Mouse (Mus musculus): ENCODE data around the gene Kansl1.

GRCm38 (mm10) chr11:104320511-104320910, 148.2 kb downstream of the Kansl1 start:
- TF ChIP-seq CTCF (IDR thresholded peaks at IDR 0.05; ENCODE audit: low read depth) (no peak), EP300 (IDR thresholded peaks at IDR 0.05; ENCODE audit: low read depth) (no peak)

All from liver, postnatal 0 days (tissue).